Mouse (Mus musculus) heart, postnatal 36 days (tissue): ENCODE measurements at regions not wholly inside any gene's neighbourhood (a gene's known extent, or its start where the extent isn't known, plus 50 kb on each side); places are given as distances from the start of the nearest gene placed in this dataset.

Experiments used
- DNase-seq, 2 experiments: peaks; one replicate each; pipeline ENCODE4 v3.0.0; 2021 to 2022
- intact Hi-C: fragments of 180-260 bp; cut with DNase I; formaldehyde crosslinking; loops from one replicate; pipeline ENCODE4 v1.15.1; 2025

GRCm38 (mm10) chr13:33721851-33722250 is 60.6 kb downstream of the Serpinb6d start:
- intact Hi-C loops, result no loop called here
- DNase-seq, result no peak

GRCm38 (mm10) chr13:33762293-33763125 is 80.7 kb downstream of the Serpinb6e start:
- intact Hi-C loops, result loop anchor here (5.0 kb wide), 2 partner anchors 205 to 860 kb away; no protein-coding TSS in a partner anchor

GRCm38 (mm10) chr13:33763295-33763916 is 79.8 kb downstream of the Serpinb6e start:
- intact Hi-C loops, result loop anchor here (5.0 kb wide), 2 partner anchors 206 to 861 kb away; no protein-coding TSS in a partner anchor
- no peak for DNase-seq

More at GRCm38 (mm10) chr13:33762293-33763125, 80.7 kb downstream of the Serpinb6e start:
- peak; percentile 70 to 71 for DNase-seq
